Mouse (Mus musculus) intestine, postnatal 0 days (tissue): Measurements from ENCODE around the gene Otop2. TPM values are rescaled to one million over a fixed set of nuclear protein-coding genes. Genes with fewer than 3 reads are reported as not detected.

Experiments used
- ATAC-seq: fragments of 200-750 bp; cut with Nextera tagmentation; 2 replicates; pipeline ENCODE4 v1.8.0; 2017; ENCODE audit warnings: mild to moderate bottlenecking, moderate TSS enrichment, moderate library complexity
- H3K27ac ChIP-seq: fragments of 300-500 bp; sonication (generic); 2 replicates; pipeline ENCODE4 v1.5.1; 2014; ENCODE audit warnings: mild to moderate bottlenecking, low read depth, low read length, moderate library complexity
- H3K27me3 ChIP-seq: fragments of 300-500 bp; sonication (generic); replicated peaks from 2 replicates; pipeline ENCODE4 v1.6.1; 2014; ENCODE audit warnings: low read length, mixed read lengths; ENCODE audit not compliant: control insufficient read depth, insufficient read depth
- H3K36me3 ChIP-seq: fragments of 300-500 bp; sonication (generic); 2 replicates; pipeline ENCODE4 v1.6.1; 2014; ENCODE audit warnings: mild to moderate bottlenecking, moderate library complexity; ENCODE audit not compliant: control insufficient read depth, insufficient read depth
- H3K4me1 ChIP-seq: fragments of 300-500 bp; sonication (generic); replicated peaks from 2 replicates; pipeline ENCODE4 v1.6.1; 2014; ENCODE audit warnings: antibody characterized with exemption, low read length, mixed read lengths; ENCODE audit not compliant: control insufficient read depth, insufficient read depth
- H3K4me2 ChIP-seq: fragments of 300-500 bp; sonication (generic); replicated peaks from 2 replicates; pipeline ENCODE4 v1.6.1; 2014; ENCODE audit warnings: low read depth, mild to moderate bottlenecking, moderate library complexity
- H3K4me3 ChIP-seq: fragments of 300-500 bp; sonication (generic); 2 replicates; pipeline ENCODE4 v1.5.1; 2014; ENCODE audit warnings: low read depth, low read length
- H3K9ac ChIP-seq: fragments of 300-500 bp; sonication (generic); 2 replicates; pipeline ENCODE4 v1.6.1; 2014; ENCODE audit warnings: mild to moderate bottlenecking, low read depth, low read length
- H3K9me3 ChIP-seq: fragments of 300-500 bp; sonication (generic); 2 replicates; pipeline ENCODE4 v1.6.1; 2016; ENCODE audit warnings: mixed run types; ENCODE audit not compliant: control insufficient read depth
- CTCF ChIP-seq: sonication (generic); IDR thresholded peaks from 2 replicates; pipeline ENCODE4 v1.5.1; 2016; ENCODE audit warnings: low read depth, mild to moderate bottlenecking, control low read depth, antibody characterized with exemption, moderate library complexity
- WGBS: fragments of 180-500 bp; shearing (Covaris S2); extraction: QIAGEN DNeasy Blood & Tissue Kit; methylation state at CpG from one replicate; pipeline ENCODE4 v1.1.7; 2014; 5-methylcytosine and 5-hydroxymethylcytosine counted together
- polyA plus RNA-seq: library from polyadenylated mRNA; unstranded; fragments of >200 nt; fragmentation: Nextera tagmentation; extraction: Ambion mirVana; gene quantifications from 2 replicates; pipeline ENCODE4 v1.2.1, GENCODE M21; 2015

The Otop2 gene
- polyA plus RNA-seq, 1 experiment from 2014 or later, result 0.05 TPM

GRCm38 (mm10) chr11:115354183-115354582 is 47.2 kb downstream of the Otop2 start:
- Histone ChIP-seq H3K9ac (no peak overlapping the region), H3K27ac (no peak overlapping the region), H3K4me3 (no peak overlapping the region), H3K4me1 (no peaks in the 10 kb centered on the region; the same call in 1 of the 2 replicates), H3K9me3 (no peaks in the 10 kb centered on the region), H3K4me2 (no peak overlapping the region), H3K27me3 (0 out of 2 replicates have a peak, but pooled peaks cover 8% of the 10 kb centered on the region), H3K36me3 (no peaks in the 10 kb centered on the region; the same call in 1 of the 2 replicates)
- 14% methylated on average over 8 of the region's 8 CpGs for WGBS
- peak; percentile 98 for TF ChIP-seq CTCF
- no peak for ATAC-seq

- H3K27me3 ChIP-seq, result 0 out of 2 replicates have a peak, but pooled peaks cover 8% of the 10 kb centered on the region
- TF ChIP-seq CTCF, result peak; percentile 70
- no peaks in the 10 kb centered on the region for H3K36me3 ChIP-seq
- H3K4me3 ChIP-seq, result no peak overlapping the region
- WGBS, result 15% methylated on average over 5 of the region's 5 CpGs
- no peak; the same call in 1 of the 2 replicates for ATAC-seq
- no peaks in the 10 kb centered on the region for H3K4me1 ChIP-seq
- no peak overlapping the region for H3K4me2 ChIP-seq
- H3K27ac ChIP-seq, result no peak overlapping the region
- H3K9me3 ChIP-seq, result no peaks in the 10 kb centered on the region
- H3K9ac ChIP-seq, result no peak overlapping the region
Observed at GRCm38 (mm10) chr11:115358468-115358867, 51.5 kb downstream of the Otop2 start.

- ATAC-seq, result peak; percentile 58
- Histone ChIP-seq H3K4me1 (no peaks in the 10 kb centered on the region), H3K4me3 (no peak overlapping the region), H3K27me3 (0 out of 2 replicates have a peak, but pooled peaks cover 8% of the 10 kb centered on the region), H3K9me3 (no peaks in the 10 kb centered on the region), H3K4me2 (peak overlapping the region; percentile 13; the same call in 1 of the 2 replicates), H3K36me3 (no peaks in the 10 kb centered on the region), H3K9ac (no peak overlapping the region), H3K27ac (peak overlapping the region; percentile 21; the same call in 1 of the 2 replicates)
- WGBS, result 13% methylated on average over 3 of the region's 3 CpGs
- TF ChIP-seq CTCF, result no peak
Observed at GRCm38 (mm10) chr11:115359293-115359692, 52.3 kb downstream of the Otop2 start.

GRCm38 (mm10) chr11:115359726-115360125 is 52.8 kb downstream of the Otop2 start:
- 63% methylated on average over 6 of the region's 6 CpGs for WGBS
- peak overlapping the region; percentile 21; the same call in 1 of the 2 replicates for H3K27ac ChIP-seq
- H3K4me2 ChIP-seq, result no peak overlapping the region
- H3K9me3 ChIP-seq, result no peaks in the 10 kb centered on the region
- 0 out of 2 replicates have a peak, but pooled peaks cover 6% of the 10 kb centered on the region for H3K27me3 ChIP-seq
- no peaks in the 10 kb centered on the region for H3K36me3 ChIP-seq
- 0 out of 2 replicates have a peak, but pooled peaks have one; percentile 7 for ATAC-seq
- no peak overlapping the region for H3K4me3 ChIP-seq
- H3K4me1 ChIP-seq, result no peaks in the 10 kb centered on the region
- peak; percentile 56 for TF ChIP-seq CTCF
- no peak overlapping the region for H3K9ac ChIP-seq

- H3K9ac ChIP-seq, result no peak overlapping the region
- H3K4me2 ChIP-seq, result no peak overlapping the region
- 74% methylated on average over 3 of the region's 3 CpGs for WGBS
- H3K9me3 ChIP-seq, result no peaks in the 10 kb centered on the region
- peaks cover 14% of the 10 kb centered on the region for H3K27me3 ChIP-seq
- H3K36me3 ChIP-seq, result no peaks in the 10 kb centered on the region
- ATAC-seq, result no peak
- H3K4me3 ChIP-seq, result no peak overlapping the region
- TF ChIP-seq CTCF, result no peak
- H3K27ac ChIP-seq, result no peak overlapping the region
- no peaks in the 10 kb centered on the region for H3K4me1 ChIP-seq
Observed at GRCm38 (mm10) chr11:115364136-115364535, 57.2 kb downstream of the Otop2 start.

DNA sequence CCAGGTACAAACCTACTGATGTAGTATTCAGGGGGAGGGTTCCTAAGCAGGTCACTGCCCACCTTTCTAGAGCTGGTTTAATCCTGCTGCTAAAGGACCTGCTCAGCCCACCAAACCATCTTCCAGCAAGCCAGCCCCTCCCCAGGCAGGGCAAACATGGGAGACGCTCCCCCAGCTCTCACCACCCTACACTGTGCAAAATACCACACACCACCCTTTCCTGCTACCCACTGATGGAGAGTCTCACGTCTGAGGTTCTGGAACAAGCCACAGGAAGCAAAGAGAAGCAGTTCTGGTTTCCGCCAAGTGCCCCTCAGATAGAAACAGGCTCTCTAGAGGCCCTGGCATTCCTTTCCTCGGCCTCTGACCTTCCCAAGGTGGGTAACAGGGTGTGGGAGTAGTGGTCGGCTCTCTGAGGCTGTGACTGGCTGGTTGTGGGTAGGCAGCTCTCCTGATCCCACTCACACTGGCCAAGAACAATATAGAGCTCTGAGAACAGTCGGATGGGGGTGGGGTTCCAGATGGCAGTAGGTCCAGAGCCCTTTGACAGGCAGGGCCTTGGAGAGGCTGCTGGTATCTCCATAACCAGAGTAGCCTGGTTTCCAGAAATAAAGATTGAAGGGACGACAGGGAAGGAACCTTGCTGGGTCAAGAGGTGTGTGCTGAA is 59.2 kb downstream of the Otop2 start:
- peak overlapping the region; percentile 93 for H3K4me2 ChIP-seq
- H3K36me3 ChIP-seq, result no peaks in the 10 kb centered on the region
- WGBS, result 51% methylated on average over 7 of the region's 7 CpGs
- TF ChIP-seq CTCF, result no peak
- no peak overlapping the region for H3K9ac ChIP-seq
- H3K4me3 ChIP-seq, result no peak overlapping the region
- no peak overlapping the region for H3K27ac ChIP-seq
- H3K9me3 ChIP-seq, result no peaks in the 10 kb centered on the region
- H3K27me3 ChIP-seq, result peaks cover 14% of the 10 kb centered on the region
- ATAC-seq, result no peak
- no peaks in the 10 kb centered on the region for H3K4me1 ChIP-seq
